Mouse (Mus musculus): Measurements from ENCODE around the gene Wdr89.

DNA sequence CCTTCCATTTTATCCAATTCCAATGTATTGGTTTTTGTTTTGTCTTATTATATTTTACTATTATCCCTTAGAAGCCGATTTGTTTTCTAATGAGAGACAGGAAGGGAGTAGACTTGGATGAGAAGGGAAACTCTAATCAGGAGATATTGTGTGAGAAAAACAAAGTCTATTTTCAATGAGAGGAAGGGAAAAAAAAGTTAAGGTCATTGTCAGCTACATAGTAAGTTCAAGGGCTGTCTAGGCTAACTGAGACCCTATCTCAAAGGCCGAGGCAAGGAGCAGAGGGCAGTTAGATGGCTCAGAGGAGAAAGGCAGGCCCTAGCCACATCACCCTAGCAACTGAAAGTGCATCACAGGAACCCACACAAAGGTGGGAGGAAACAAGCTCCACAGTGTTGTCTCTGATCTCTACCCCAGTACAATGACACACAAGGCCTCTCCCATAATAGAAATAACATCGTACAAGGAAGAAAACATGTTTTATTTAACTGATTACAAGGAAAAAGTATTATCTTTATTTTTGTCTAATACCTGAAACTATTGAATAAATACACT is 15.0 kb downstream of the Wdr89 start:
- no peak for TF ChIP-seq POLR2A (IDR thresholded peaks at IDR 0.05; ENCODE audit: borderline replicate concordance, extremely low read depth, insufficient read depth, insufficient read length, poor library complexity, severe bottlenecking)
- TF ChIP-seq CTCF (IDR thresholded peaks at IDR 0.05; ENCODE audit: borderline replicate concordance, extremely low read depth, insufficient read depth, insufficient read length): no peak

Measured in brain, embryonic 14.5 days (tissue).